Mouse (Mus musculus): ENCODE measurements around the gene Ubqln4. TPM values are rescaled to one million over a fixed set of nuclear protein-coding genes. Genes with fewer than 3 reads are reported as not detected.
"Not testable (repeated sequence)": the region's sequence is repeated elsewhere in the genome, so short reads cannot be mapped to it uniquely, and the experiment has no call there.

Ubqln4 gene
- total and polyA plus RNA-seq, 3 experiments, result 61.1 to 100 (median 96.2) TPM

DNA sequence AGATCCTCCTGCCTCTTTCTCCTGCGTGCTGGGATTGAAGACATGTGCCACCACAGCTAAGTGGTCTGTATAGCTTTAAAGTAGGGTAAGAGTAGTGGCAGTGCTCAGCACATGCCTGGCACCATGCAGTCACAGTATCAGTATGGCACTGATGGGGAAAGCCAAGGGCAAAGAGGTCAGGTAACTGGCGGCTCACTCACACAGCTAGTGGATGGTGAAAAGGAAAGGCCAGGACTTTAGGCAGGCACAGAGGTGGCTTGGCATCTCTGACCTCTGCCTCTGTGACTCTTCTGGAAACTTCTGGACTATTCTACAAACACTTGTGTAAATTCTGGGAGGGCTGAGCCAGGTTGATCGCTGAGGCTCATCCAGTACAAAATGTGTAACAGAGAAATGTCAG is 12.6 kb downstream of the Ubqln4 start:
- no peak for DNase-seq

DNA sequence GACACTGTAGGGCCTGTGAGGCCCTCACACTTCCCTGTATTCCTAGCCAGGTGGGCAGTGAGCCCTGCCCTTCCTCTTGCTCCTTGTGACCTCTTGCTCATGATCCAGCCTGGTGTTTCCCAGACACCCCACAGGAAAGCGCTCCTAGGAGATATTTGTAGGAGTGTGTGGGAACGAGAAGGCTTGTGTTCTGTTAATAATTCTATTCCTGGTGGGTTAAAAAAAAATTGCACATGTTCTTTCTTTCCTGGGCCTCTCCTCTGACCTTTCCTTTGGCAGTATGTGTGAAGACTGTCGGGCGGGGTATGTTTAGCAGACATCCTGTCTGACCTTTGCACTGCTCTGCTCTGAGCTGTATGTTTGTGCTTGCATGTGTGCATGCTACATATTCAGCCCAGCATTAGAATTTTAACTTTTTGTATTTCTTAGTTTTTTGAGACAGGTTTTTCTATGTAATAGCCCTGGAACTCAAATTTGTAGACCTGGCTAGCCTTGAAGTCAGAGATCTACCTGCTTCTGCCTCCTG is 13.0 kb downstream of the Ubqln4 start:
- no peak for DNase-seq

DNA sequence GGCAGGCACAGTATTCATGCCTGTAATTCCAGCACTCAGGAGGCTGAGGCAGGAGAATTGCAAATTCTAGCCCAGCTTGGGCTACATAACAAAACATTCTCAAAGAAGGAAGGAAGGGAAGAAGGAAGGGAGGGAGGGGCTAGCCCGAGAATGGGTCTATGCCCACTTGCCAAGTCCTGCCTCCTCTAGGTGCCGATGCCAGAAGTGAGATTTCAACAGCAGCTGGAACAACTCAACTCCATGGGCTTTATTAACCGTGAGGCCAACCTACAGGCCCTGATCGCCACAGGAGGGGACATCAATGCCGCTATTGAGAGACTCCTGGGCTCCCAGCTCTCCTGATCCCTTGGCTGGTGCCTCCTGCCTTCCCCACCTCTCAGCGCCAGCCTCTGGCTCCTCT is 14.3 kb downstream of the Ubqln4 start:
- peak; percentile 61 for DNase-seq

- DNase-seq, result peak; percentile 50
Observed at GRCm38 (mm10) chr3:88568615-88569014, 15.1 kb downstream of the Ubqln4 start.

- DNase-seq, result no peak
Observed at GRCm38 (mm10) chr3:88569093-88569492, 15.5 kb downstream of the Ubqln4 start.

GRCm38 (mm10) chr3:88569694-88570093 is 16.1 kb downstream of the Ubqln4 start:
- DNase-seq, result peak; percentile 82

DNA sequence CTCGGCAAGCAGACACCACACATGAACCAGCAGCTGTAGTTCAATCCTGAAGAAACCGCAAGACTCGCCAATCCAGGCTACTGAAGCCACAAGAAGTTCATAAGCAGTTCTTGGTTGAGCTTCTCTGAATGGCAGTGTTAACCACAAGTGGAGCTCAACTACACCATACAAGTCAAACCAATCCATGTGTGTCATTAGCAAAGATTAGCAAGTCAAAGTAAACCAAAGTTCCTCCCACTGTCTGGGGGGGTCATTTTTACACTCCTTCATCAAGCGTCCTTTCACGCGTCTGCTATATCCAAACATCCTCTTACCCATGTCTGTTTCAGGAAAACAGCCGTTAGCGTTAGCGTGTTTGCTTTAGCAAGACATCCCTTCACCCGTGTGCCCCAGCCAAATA is 16.8 kb downstream of the Ubqln4 start:
- DNase-seq, result no peak

- DNase-seq, result no peak
Observed at GRCm38 (mm10) chr3:88571856-88572255, 18.3 kb downstream of the Ubqln4 start.

GRCm38 (mm10) chr3:88572835-88573234 is 19.3 kb downstream of the Ubqln4 start:
- no peak for DNase-seq

- no peak for DNase-seq
Observed at GRCm38 (mm10) chr3:88573810-88574209, 20.3 kb downstream of the Ubqln4 start.

GRCm38 (mm10) chr3:88575540-88575939 is 22.0 kb downstream of the Ubqln4 start, which contains the start of gene Ssr2:
Ssr2 (plus strand) TSS chr3:88575876.
- no peak for DNase-seq

DNA sequence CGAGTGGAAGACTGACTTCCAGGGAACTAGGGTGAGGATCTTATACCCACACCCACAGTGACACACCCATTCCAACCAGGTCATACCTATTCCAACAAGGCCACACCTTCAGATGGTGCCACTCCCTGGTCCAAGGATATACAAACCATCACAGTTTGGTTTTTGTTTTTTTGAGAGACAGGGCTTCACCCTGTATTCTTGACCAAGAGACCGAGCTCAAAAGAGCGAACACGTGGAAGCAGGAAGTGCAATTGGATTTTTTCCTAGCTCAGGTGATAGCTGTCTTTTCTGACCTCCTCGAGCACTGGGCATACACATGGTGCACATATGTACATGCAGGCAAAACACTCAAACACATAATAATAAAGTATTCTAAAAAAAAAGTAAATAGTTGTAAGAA is 24.3 kb downstream of the Ubqln4 start:
- not testable (repeated sequence) for DNase-seq

DNA sequence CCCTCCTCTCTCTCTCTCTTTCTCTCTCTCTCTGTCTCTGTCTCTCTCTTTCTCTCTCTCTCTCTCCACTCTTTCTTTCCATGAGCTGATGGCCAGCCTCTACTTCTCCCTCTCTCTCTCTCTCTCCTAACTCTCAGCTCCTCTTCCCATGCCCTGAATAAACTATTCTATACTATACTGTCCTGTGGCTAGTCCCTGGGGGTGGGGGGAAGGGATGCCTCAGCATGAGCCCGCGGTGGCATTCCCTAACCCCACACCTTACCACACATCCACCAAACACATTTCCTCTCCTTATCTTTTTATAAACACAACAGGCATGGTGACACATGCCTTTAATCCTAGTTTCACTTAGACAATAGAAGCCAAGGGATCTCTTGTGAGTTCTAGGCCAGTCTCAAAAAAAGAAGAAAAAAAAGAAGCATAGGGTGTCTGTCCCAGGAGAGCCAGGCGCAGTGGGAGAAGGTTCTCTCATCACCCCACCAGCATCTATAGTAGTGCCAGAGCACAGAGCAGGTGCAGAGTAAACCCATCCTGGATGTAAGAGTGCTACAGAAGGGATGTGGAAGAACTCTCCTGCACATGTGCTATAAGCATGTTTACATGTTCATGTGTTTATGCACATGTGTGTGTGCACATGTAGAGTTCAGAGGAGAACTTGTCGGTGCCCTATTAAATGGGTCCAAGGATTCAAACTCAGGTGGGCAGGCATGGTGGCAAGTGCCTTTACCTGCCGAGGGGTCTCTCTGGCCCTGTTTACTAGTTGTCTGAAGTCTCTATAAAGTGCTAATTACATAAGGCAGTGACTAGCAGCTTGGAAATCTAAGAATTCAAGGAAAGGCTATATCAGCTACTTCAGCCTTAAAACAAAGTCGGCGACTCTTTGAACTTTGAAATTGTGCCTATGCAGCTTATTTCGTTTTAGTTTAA is 25.2 kb downstream of the Ubqln4 start:
- DNase-seq, result no peak

DNA sequence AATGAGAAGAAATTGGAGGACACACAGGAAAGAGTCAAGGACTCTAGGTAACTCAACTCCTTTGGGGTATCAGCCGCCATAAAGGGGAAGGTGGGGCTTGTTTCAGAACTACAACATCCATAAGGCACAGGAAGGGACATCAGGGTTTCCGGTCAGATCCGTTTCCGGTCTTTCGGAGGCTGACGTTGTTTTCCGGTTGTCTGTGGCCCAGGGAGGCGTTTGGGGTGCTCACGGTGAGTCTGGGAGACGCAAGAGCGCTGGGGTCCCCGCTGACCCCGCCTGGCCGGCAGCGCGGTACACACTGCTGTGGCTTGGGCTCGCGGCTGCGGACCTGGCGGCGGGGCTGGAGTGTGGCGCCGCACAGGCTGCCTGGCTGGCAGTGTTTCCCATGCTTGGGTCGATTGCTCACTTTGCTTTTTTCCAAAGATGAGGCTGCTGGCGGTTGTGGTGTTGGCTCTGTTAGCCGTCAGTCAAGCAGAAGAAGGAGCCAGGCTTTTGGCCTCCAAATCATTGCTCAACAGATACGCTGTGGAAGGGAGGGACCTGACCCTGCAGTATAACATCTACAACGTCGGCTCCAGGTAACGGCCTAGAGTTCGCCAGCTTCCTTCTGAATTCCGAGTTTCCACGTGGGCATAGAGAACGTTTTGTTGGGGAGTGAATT is 26.0 kb downstream of the Ubqln4 start:
- peak; percentile 89 for DNase-seq

GRCm38 (mm10) chr3:88585769-88586168 is 32.2 kb downstream of the Ubqln4 start:
- no peak for DNase-seq

- DNase-seq, result no peak
Observed at GRCm38 (mm10) chr3:88586640-88587039, 33.1 kb downstream of the Ubqln4 start.

DNA sequence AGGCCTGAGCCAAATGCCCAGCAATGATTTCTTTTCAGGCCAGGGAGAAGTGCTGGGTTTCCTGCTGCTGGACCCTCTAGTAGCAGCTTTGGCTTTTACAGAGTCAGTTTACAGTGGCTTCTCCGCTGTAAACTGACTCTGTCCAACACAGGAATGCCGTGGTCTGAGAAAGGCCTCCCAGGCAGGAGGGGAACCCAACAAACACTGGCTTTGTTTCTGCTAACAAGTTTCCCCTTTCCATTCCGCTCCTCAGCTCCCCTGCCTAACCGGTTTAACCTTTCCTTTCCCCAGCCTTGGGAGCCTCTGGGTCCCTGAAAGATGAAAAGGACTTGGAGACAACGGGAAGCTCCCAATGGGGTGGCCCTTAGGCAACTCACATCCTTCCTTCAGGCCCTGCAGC is 36.7 kb downstream of the Ubqln4 start:
- DNase-seq, result no peak

- no peak for DNase-seq
Observed at GRCm38 (mm10) chr3:88591044-88591443, 37.5 kb downstream of the Ubqln4 start.

GRCm38 (mm10) chr3:88591950-88592731 is 38.6 kb downstream of the Ubqln4 start:
- peak; percentile 22 for DNase-seq

- no peak for DNase-seq
Observed at GRCm38 (mm10) chr3:88592942-88593576, 39.5 kb downstream of the Ubqln4 start.

DNA sequence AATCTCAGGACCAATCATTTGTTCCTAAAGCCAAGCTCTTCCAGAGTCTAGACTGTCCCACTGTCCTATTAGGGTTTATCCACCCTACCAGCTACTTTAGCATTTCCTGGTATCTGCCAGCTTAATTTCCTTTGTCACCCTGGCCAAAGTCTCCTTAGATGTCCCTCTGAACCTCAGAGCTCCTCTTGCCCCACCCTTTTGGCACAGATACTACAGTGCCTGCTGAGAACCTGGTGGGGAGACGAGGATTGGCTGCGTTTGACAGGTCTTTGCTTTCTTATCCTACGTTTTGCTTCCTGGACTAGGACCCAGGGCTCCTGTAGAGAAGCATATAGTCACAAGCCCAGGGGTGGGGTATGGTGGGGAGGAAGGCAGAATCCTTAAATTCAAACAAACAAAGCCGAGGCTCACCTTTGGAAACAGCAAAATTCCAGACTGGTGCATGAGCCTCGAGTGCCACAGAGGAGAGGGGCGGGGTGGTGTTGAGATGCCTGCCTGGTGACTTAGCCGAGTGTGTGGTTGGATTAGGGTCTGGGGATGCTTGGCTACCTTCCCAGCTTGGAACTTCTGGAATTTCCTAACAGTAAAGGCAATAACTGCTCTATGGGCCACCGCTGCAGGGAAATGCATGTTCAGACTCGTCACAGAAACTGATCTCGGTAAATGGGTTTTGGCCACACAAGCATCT is 40.5 kb downstream of the Ubqln4 start:
- no peak for DNase-seq
